Mouse (Mus musculus) lung, postnatal 0 days (tissue): Measurements from ENCODE around the gene Trim62. TPM values are rescaled to one million over a fixed set of nuclear protein-coding genes. Genes with fewer than 3 reads are reported as not detected.

ENCODE experiments used
- ATAC-seq: fragments of 200-750 bp; cut with Nextera tagmentation; 2 replicates; pipeline ENCODE4 v1.8.0; 2017; ENCODE audit warnings: moderate library complexity
- DNase-seq: peaks from one replicate; pipeline ENCODE4 v3.0.0-alpha.2; 2016; ENCODE audit warnings: low spot score
- H3K27ac ChIP-seq: fragments of 300-500 bp; sonication (generic); 2 replicates; pipeline ENCODE4 v1.5.1; 2014; ENCODE audit warnings: antibody characterized with exemption, mild to moderate bottlenecking, low read length, mixed read lengths
- H3K27me3 ChIP-seq: fragments of 300-500 bp; sonication (generic); replicated peaks from 2 replicates; pipeline ENCODE4 v1.6.1; 2014; ENCODE audit warnings: low read length, mixed read lengths; ENCODE audit not compliant: insufficient read depth
- H3K36me3 ChIP-seq: fragments of 300-500 bp; sonication (generic); 2 replicates; pipeline ENCODE4 v1.6.1; 2014; ENCODE audit warnings: low read length, mixed read lengths; ENCODE audit not compliant: insufficient read depth
- H3K4me1 ChIP-seq: fragments of 300-500 bp; sonication (generic); 2 replicates; pipeline ENCODE4 v1.6.1; 2014; ENCODE audit warnings: antibody characterized with exemption, low read depth, low read length, mixed read lengths; ENCODE audit not compliant: insufficient read depth
- H3K4me2 ChIP-seq: fragments of 300-500 bp; sonication (generic); replicated peaks from 2 replicates; pipeline ENCODE4 v1.6.1; 2014; ENCODE audit warnings: low read depth, mild to moderate bottlenecking, low read length, moderate library complexity, mixed read lengths
- H3K4me3 ChIP-seq: fragments of 300-500 bp; sonication (generic); 2 replicates; pipeline ENCODE4 v1.5.1; 2014; ENCODE audit warnings: low read depth, low read length
- H3K9ac ChIP-seq: fragments of 300-500 bp; sonication (generic); replicated peaks from 2 replicates; pipeline ENCODE4 v1.6.1; 2014; ENCODE audit warnings: low read depth, mild to moderate bottlenecking
- H3K9me3 ChIP-seq: fragments of 300-500 bp; sonication (generic); 2 replicates; pipeline ENCODE4 v1.6.1; 2016; ENCODE audit warnings: low read length, mixed read lengths
- CTCF ChIP-seq: IDR thresholded peaks from 2 replicates; pipeline ENCODE4 v1.5.1; 2016; ENCODE audit warnings: antibody characterized with exemption, mild to moderate bottlenecking
- EP300 ChIP-seq: IDR thresholded peaks from 2 replicates; pipeline ENCODE4 v1.6.1; 2016; ENCODE audit warnings: antibody characterized with exemption, mild to moderate bottlenecking, control low read depth
- WGBS: fragments of 180-500 bp; shearing (Covaris S2); extraction: QIAGEN DNeasy Blood & Tissue Kit; methylation state at CpG from one replicate; pipeline ENCODE4 v1.1.7; 2014; 5-methylcytosine and 5-hydroxymethylcytosine counted together
- polyA plus RNA-seq: library from polyadenylated mRNA; unstranded; fragments of >200 nt; fragmentation: Nextera tagmentation; extraction: Ambion mirVana; gene quantifications from 2 replicates; pipeline ENCODE4 v1.2.1, GENCODE M21; 2015

Trim62 gene
- polyA plus RNA-seq, 1 experiment from 2014 or later: 3.3 TPM

- WGBS: 62% methylated on average over 4 of the region's 4 CpGs
Measured at GRCm38 (mm10) chr4:128858878-128859277, 24.5 kb upstream of the Trim62 start.

GRCm38 (mm10) chr4:128872992-128873391, 10.4 kb upstream of the Trim62 start:
- Histone ChIP-seq H3K4me3 (no peak overlapping the region), H3K9ac (no peak overlapping the region), H3K4me2 (no peak overlapping the region), H3K9me3 (no peaks in the 10 kb centered on the region), H3K4me1 (no peaks in the 10 kb centered on the region), H3K27me3 (no peaks in the 10 kb centered on the region), H3K36me3 (no peaks in the 10 kb centered on the region), H3K27ac (no peak overlapping the region)
- WGBS: 35% methylated on average over 19 of the region's 19 CpGs
- DNase-seq: peak; percentile 30
- ATAC-seq: no peak
- no peak for TF ChIP-seq CTCF
- no peak for TF ChIP-seq EP300

More at GRCm38 (mm10) chr4:128858878-128859277, 24.5 kb upstream of the Trim62 start:
- no peaks in the 10 kb centered on the region for H3K36me3 ChIP-seq
- DNase-seq (no peak), ATAC-seq (no peak)
- no peak overlapping the region for H3K4me3 ChIP-seq
- TF ChIP-seq CTCF (peak; percentile 36), EP300 (no peak)
- H3K27ac ChIP-seq: no peak overlapping the region
- H3K4me1 ChIP-seq: no peaks in the 10 kb centered on the region
- H3K4me2 ChIP-seq: no peak overlapping the region
- H3K27me3 ChIP-seq: no peaks in the 10 kb centered on the region
- no peak overlapping the region for H3K9ac ChIP-seq
- no peaks in the 10 kb centered on the region for H3K9me3 ChIP-seq

GRCm38 (mm10) chr4:128874062-128874461, 9.3 kb upstream of the Trim62 start:
- no peak overlapping the region for H3K4me2 ChIP-seq
- WGBS: 91% methylated on average over 17 of the region's 17 CpGs
- no peak for DNase-seq
- no peak for ATAC-seq
- H3K27ac ChIP-seq: no peak overlapping the region
- no peak overlapping the region for H3K4me3 ChIP-seq
- TF ChIP-seq EP300 (no peak), CTCF (no peak)
- no peak overlapping the region for H3K9ac ChIP-seq
- no peaks in the 10 kb centered on the region for H3K27me3 ChIP-seq
- no peaks in the 10 kb centered on the region for H3K4me1 ChIP-seq
- H3K9me3 ChIP-seq: no peaks in the 10 kb centered on the region
- no peaks in the 10 kb centered on the region for H3K36me3 ChIP-seq

- 87% methylated on average over 11 of the region's 11 CpGs for WGBS
- ATAC-seq: no peak
- Histone ChIP-seq H3K27me3 (no peaks in the 10 kb centered on the region), H3K4me2 (no peak overlapping the region), H3K27ac (no peak overlapping the region), H3K36me3 (no peaks in the 10 kb centered on the region), H3K4me3 (no peak overlapping the region), H3K4me1 (no peaks in the 10 kb centered on the region), H3K9ac (no peak overlapping the region), H3K9me3 (no peaks in the 10 kb centered on the region)
- TF ChIP-seq EP300 (no peak), CTCF (no peak)
- no peak for DNase-seq
Measured at GRCm38 (mm10) chr4:128875439-128875838, 7.9 kb upstream of the Trim62 start.

- WGBS: 10% methylated on average over 6 of the region's 6 CpGs
- Histone ChIP-seq H3K27me3 (no peaks in the 10 kb centered on the region), H3K36me3 (no peaks in the 10 kb centered on the region), H3K9ac (no peak overlapping the region), H3K27ac (no peak overlapping the region), H3K9me3 (no peaks in the 10 kb centered on the region), H3K4me3 (no peak overlapping the region), H3K4me2 (no peak overlapping the region), H3K4me1 (no peaks in the 10 kb centered on the region)
- ATAC-seq (no peak), DNase-seq (no peak)
- no peak for TF ChIP-seq EP300
- no peak for TF ChIP-seq CTCF
Measured at GRCm38 (mm10) chr4:128877520-128877919, 5.9 kb upstream of the Trim62 start.

GRCm38 (mm10) chr4:128878901-128879491, 4.4 kb upstream of the Trim62 start:
- no peak for TF ChIP-seq EP300
- no peak for TF ChIP-seq CTCF
- H3K9me3 ChIP-seq: no peaks in the 10 kb centered on the region
- DNase-seq (no peak), ATAC-seq (no peak)
- H3K36me3 ChIP-seq: no peaks in the 10 kb centered on the region
- 25% methylated on average over 13 of the region's 13 CpGs for WGBS
- no peaks in the 10 kb centered on the region for H3K27me3 ChIP-seq
- no peak overlapping the region for H3K27ac ChIP-seq
- no peak overlapping the region for H3K9ac ChIP-seq
- H3K4me3 ChIP-seq: no peak overlapping the region
- no peak overlapping the region for H3K4me2 ChIP-seq
- peaks cover 4% of the 10 kb centered on the region; the same call in 1 of the 2 replicates for H3K4me1 ChIP-seq
